ENCODE assay signal across 15 mouse cellular contexts in genomic region chr3:53151081-53151480, GRCm38 (mm10).
"Had no signal": no experiment of that assay in that cellular context is flagged by ENCODE, and none has a peak within 500 bp of the region (broad histone marks: within the 10 kb centered on the region; RNA-seq: fewer than 3 reads in every experiment).

No protein-coding gene starts in this region.

- H3K27ac ChIP-seq: limb, embryonic 13.5 days; liver, embryonic 14.5 days; neural tube, embryonic 13.5 days; stomach, embryonic 15.5 days had no signal

- H3K27me3 ChIP-seq: limb, embryonic 13.5 days; neural tube, embryonic 13.5 days; stomach, embryonic 15.5 days had no signal

- H3K9me3 ChIP-seq: stomach, embryonic 15.5 days had no signal

- H3K4me2 ChIP-seq: limb, embryonic 13.5 days; neural tube, embryonic 13.5 days; stomach, embryonic 15.5 days had no signal

- DNase-seq: kidney, adult 11 months; kidney, adult 9 months; kidney, postnatal 14 days; left cerebral cortex, postnatal 4 days; lung, postnatal 14 days; midbrain, embryonic 14.5 days; retina, postnatal 1 day; right cerebral cortex, postnatal 14 days; thymus, adult 2 months; thymus, postnatal 25 days had no signal

- H3K9ac ChIP-seq: limb, embryonic 13.5 days; liver, embryonic 14.5 days; neural tube, embryonic 13.5 days; stomach, embryonic 15.5 days had no signal

- H3K36me3 ChIP-seq: limb, embryonic 13.5 days; midbrain, embryonic 10.5 days; neural tube, embryonic 13.5 days; stomach, embryonic 15.5 days had no signal

- H3K4me3 ChIP-seq: limb, embryonic 13.5 days; midbrain, embryonic 10.5 days; neural tube, embryonic 13.5 days; stomach, embryonic 15.5 days had no signal

- H3K4me1 ChIP-seq: midbrain, embryonic 10.5 days; neural tube, embryonic 13.5 days; stomach, embryonic 15.5 days had no signal
